Mouse (Mus musculus) thymus, adult 2 months (tissue): ENCODE measurements at regions not wholly inside any gene's neighbourhood (a gene's known extent, or its start where the extent isn't known, plus 50 kb on each side); places are given as distances from the start of the nearest gene placed in this dataset.

Experiments used
- CTCF ChIP-seq: fragments of 200-500 bp; IDR thresholded peaks from 2 replicates; pipeline ENCODE4 v1.5.1; 2012; ENCODE audit warnings: mild to moderate bottlenecking, control low read depth, low read length, moderate library complexity, borderline replicate concordance; ENCODE audit not compliant: control insufficient read depth, poor library complexity, insufficient read depth; ENCODE audit errors: extremely low read depth
- POLR2A ChIP-seq: fragments of 200-500 bp; IDR thresholded peaks from 2 replicates; pipeline ENCODE4 v1.6.1; 2012; ENCODE audit warnings: mild to moderate bottlenecking, low read length, control low read depth, moderate library complexity; ENCODE audit not compliant: control insufficient read depth, poor library complexity, insufficient read depth; ENCODE audit errors: extremely low read depth

GRCm38 (mm10) chr4:56608701-56609100, 131.2 kb upstream of the Gm26657 start:
- TF ChIP-seq CTCF: no peak
- no peak for TF ChIP-seq POLR2A
